Mouse (Mus musculus) intestine, postnatal 0 days (tissue): Measurements from ENCODE around the gene Sdc1. TPM values are rescaled to one million over a fixed set of nuclear protein-coding genes. Genes with fewer than 3 reads are reported as not detected.

Experiments
- ATAC-seq: fragments of 200-750 bp; cut with Nextera tagmentation; 2 replicates; pipeline ENCODE4 v1.8.0; 2017; ENCODE audit warnings: mild to moderate bottlenecking, moderate TSS enrichment, moderate library complexity
- H3K27ac ChIP-seq: fragments of 300-500 bp; sonication (generic); 2 replicates; pipeline ENCODE4 v1.5.1; 2014; ENCODE audit warnings: mild to moderate bottlenecking, low read depth, low read length, moderate library complexity
- H3K27me3 ChIP-seq: fragments of 300-500 bp; sonication (generic); replicated peaks from 2 replicates; pipeline ENCODE4 v1.6.1; 2014; ENCODE audit warnings: low read length, mixed read lengths; ENCODE audit not compliant: control insufficient read depth, insufficient read depth
- H3K36me3 ChIP-seq: fragments of 300-500 bp; sonication (generic); 2 replicates; pipeline ENCODE4 v1.6.1; 2014; ENCODE audit warnings: mild to moderate bottlenecking, moderate library complexity; ENCODE audit not compliant: control insufficient read depth, insufficient read depth
- H3K4me1 ChIP-seq: fragments of 300-500 bp; sonication (generic); replicated peaks from 2 replicates; pipeline ENCODE4 v1.6.1; 2014; ENCODE audit warnings: antibody characterized with exemption, low read length, mixed read lengths; ENCODE audit not compliant: control insufficient read depth, insufficient read depth
- H3K4me2 ChIP-seq: fragments of 300-500 bp; sonication (generic); replicated peaks from 2 replicates; pipeline ENCODE4 v1.6.1; 2014; ENCODE audit warnings: low read depth, mild to moderate bottlenecking, moderate library complexity
- H3K4me3 ChIP-seq: fragments of 300-500 bp; sonication (generic); 2 replicates; pipeline ENCODE4 v1.5.1; 2014; ENCODE audit warnings: low read depth, low read length
- H3K9ac ChIP-seq: fragments of 300-500 bp; sonication (generic); 2 replicates; pipeline ENCODE4 v1.6.1; 2014; ENCODE audit warnings: mild to moderate bottlenecking, low read depth, low read length
- H3K9me3 ChIP-seq: fragments of 300-500 bp; sonication (generic); 2 replicates; pipeline ENCODE4 v1.6.1; 2016; ENCODE audit warnings: mixed run types; ENCODE audit not compliant: control insufficient read depth
- CTCF ChIP-seq: sonication (generic); IDR thresholded peaks from 2 replicates; pipeline ENCODE4 v1.5.1; 2016; ENCODE audit warnings: low read depth, mild to moderate bottlenecking, control low read depth, antibody characterized with exemption, moderate library complexity
- WGBS: fragments of 180-500 bp; shearing (Covaris S2); extraction: QIAGEN DNeasy Blood & Tissue Kit; methylation state at CpG from one replicate; pipeline ENCODE4 v1.1.7; 2014; 5-methylcytosine and 5-hydroxymethylcytosine counted together
- polyA plus RNA-seq: library from polyadenylated mRNA; unstranded; fragments of >200 nt; fragmentation: Nextera tagmentation; extraction: Ambion mirVana; gene quantifications from 2 replicates; pipeline ENCODE4 v1.2.1, GENCODE M21; 2015

The Sdc1 gene
- polyA plus RNA-seq: 43.4 and 46.4 TPM in 2 replicates

GRCm38 (mm10) chr12:8770946-8771843, at the start of gene Sdc1:
TSS of gene Sdc1 (plus strand) at chr12:8771323.
- Histone ChIP-seq H3K9ac (peak within 1 kb of the TSS; percentile 72), H3K4me1 (0 out of 2 replicates have a peak, but pooled peaks cover 3% of the 10 kb centered on the region), H3K27me3 (no peaks in the 10 kb centered on the region), H3K4me2 (peak within 1 kb of the TSS; percentile 99), H3K36me3 (no peaks in the 10 kb centered on the region), H3K4me3 (peak within 1 kb of the TSS; percentile 89), H3K27ac (peak within 1 kb of the TSS; percentile 85), H3K9me3 (no peaks in the 10 kb centered on the region)
- under 1% methylated on average over 67 of the region's 67 CpGs for WGBS
- peak; percentile 80 for ATAC-seq
- peak; percentile 80 for TF ChIP-seq CTCF

DNA sequence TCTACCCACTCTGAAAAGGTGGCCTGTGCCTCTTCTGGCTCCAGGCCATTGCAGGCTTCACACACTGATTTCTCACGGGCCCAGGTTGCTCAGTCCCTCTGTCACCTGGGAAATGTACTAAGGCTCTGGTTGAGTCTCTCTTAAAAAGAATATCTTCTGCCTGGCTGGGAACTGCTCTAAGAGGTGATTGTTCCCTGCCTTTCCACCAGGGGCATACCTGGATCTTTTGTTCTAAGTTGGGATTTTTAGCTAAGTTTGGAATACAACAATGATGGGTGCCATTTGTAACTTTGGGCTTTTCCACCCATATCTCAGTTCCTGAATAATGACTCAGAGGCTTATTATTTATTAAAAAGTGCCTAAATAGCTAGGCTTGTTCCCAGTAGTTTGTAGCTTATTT, 44.2 kb upstream of the Sdc1 start:
- peak; percentile 51 for TF ChIP-seq CTCF

GRCm38 (mm10) chr12:8728739-8729138, 42.4 kb upstream of the Sdc1 start:
- H3K9me3 ChIP-seq: no peaks in the 10 kb centered on the region
- H3K4me2 ChIP-seq: no peak overlapping the region
- no peak overlapping the region for H3K27ac ChIP-seq
- H3K4me1 ChIP-seq: no peaks in the 10 kb centered on the region
- H3K36me3 ChIP-seq: peaks cover 26% of the 10 kb centered on the region
- no peak overlapping the region for H3K4me3 ChIP-seq
- no peaks in the 10 kb centered on the region for H3K27me3 ChIP-seq
- ATAC-seq: no peak
- WGBS: 81% methylated on average over 2 of the region's 2 CpGs
- H3K9ac ChIP-seq: no peak overlapping the region
- TF ChIP-seq CTCF: no peak

More for the DNA sequence above, 44.2 kb upstream of the Sdc1 start:
- no peak overlapping the region for H3K9ac ChIP-seq
- no peak overlapping the region for H3K4me3 ChIP-seq
- H3K27me3 ChIP-seq: no peaks in the 10 kb centered on the region
- H3K27ac ChIP-seq: no peak overlapping the region
- no peak overlapping the region for H3K4me2 ChIP-seq
- whole genome bisulfite sequencing: 50% methylated on average over 1 of the region's 1 CpGs
- H3K4me1 ChIP-seq: no peaks in the 10 kb centered on the region
- no peaks in the 10 kb centered on the region for H3K9me3 ChIP-seq
- peaks cover 32% of the 10 kb centered on the region for H3K36me3 ChIP-seq
- ATAC-seq: no peak

DNA sequence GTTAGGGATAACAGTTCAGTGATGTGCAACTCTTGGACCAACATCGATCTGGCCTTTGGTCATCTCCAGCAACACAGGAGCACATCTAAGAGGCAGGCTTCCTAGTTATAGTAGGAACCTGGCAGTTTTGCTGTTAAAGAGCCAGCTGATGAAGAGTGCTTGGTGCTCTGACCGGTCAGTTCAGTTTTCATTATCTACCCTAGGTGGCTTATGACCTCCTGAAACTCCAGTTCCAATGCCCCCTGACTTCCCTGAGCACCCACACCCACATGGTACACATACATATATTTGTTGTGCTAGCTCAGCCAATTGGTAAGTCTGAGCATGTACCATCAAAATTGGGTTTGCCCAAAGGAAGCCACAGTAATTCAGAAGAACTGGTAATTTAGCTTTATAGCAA, 17.5 kb upstream of the Sdc1 start:
- no peak for ATAC-seq
- no peak for TF ChIP-seq CTCF
- WGBS: 84% methylated on average over 2 of the region's 2 CpGs
- H3K4me3 ChIP-seq: no peak overlapping the region
- no peak overlapping the region for H3K9ac ChIP-seq
- H3K27ac ChIP-seq: no peak overlapping the region
- no peaks in the 10 kb centered on the region for H3K4me1 ChIP-seq
- H3K27me3 ChIP-seq: no peaks in the 10 kb centered on the region
- peaks cover 48% of the 10 kb centered on the region for H3K36me3 ChIP-seq
- H3K9me3 ChIP-seq: peaks cover 3% of the 10 kb centered on the region; the same call in 1 of the 2 replicates
- H3K4me2 ChIP-seq: no peak overlapping the region

DNA sequence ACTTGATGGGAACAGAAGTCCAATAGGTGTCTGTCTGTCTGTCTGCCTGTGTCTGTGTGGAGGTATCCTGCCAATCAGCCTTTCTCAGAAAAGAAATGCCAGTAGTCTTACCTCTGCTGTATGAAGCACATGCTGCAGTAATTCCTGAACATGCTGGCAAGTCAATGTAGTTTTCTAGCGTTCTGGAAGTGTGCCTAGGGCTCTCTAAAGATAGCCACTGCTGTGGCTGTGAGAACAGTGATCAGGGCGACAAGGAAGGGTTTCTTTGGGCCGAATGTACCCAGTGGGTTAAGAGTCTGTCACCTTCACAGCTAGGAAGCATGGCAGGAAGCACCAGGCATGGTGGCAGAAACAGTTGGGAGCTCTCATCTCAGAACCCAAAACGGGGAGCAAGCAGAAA, 17.0 kb upstream of the Sdc1 start:
- Histone ChIP-seq H3K4me1 (no peaks in the 10 kb centered on the region), H3K27ac (no peak overlapping the region), H3K9ac (no peak overlapping the region), H3K36me3 (peaks cover 43% of the 10 kb centered on the region), H3K4me3 (no peak overlapping the region), H3K27me3 (no peaks in the 10 kb centered on the region), H3K9me3 (peaks cover 3% of the 10 kb centered on the region; the same call in 1 of the 2 replicates), H3K4me2 (no peak overlapping the region)
- no peak for ATAC-seq
- WGBS: 82% methylated on average over 4 of the region's 4 CpGs
- no peak for TF ChIP-seq CTCF

DNA sequence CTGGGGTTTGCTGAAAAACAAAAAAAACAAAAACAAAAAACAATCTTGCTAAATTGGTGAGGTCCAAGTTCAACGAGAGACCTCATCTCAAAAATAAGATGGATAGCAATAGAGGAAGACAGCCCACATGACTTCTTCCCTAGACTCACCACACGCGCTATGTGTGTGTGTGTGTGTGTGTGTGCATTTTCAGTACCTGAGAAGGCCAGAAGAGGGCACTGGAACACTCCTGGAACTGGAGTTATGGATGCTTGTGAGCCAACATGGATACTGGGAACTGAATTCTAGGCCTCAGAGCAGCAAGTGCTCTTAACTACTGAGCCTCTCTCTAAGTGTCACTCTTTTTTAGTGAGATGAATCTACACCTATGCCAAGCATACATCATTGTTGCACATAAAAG, 13.1 kb upstream of the Sdc1 start:
- H3K27ac ChIP-seq: no peak overlapping the region
- peak; percentile 46 for TF ChIP-seq CTCF
- H3K4me3 ChIP-seq: no peak overlapping the region
- H3K9ac ChIP-seq: no peak overlapping the region
- 98% methylated on average over 3 of the region's 3 CpGs for WGBS
- no peaks in the 10 kb centered on the region for H3K27me3 ChIP-seq
- H3K9me3 ChIP-seq: peaks cover 3% of the 10 kb centered on the region; the same call in 1 of the 2 replicates
- 0 out of 2 replicates have a peak, but pooled peaks cover 2% of the 10 kb centered on the region for H3K4me1 ChIP-seq
- ATAC-seq: no peak
- no peak overlapping the region for H3K4me2 ChIP-seq
- H3K36me3 ChIP-seq: peaks cover 21% of the 10 kb centered on the region
